Mouse (Mus musculus): ENCODE data around the gene Ms4a2.

- TF ChIP-seq POLR2A (IDR thresholded peaks at IDR 0.05; ENCODE audit: control insufficient read depth, low read depth, low read length) (no peak), CTCF (IDR thresholded peaks at IDR 0.05; ENCODE audit: control insufficient read depth, insufficient read depth, insufficient replicate concordance, low read depth, low read length) (no peak)
Measured at GRCm38 (mm10) chr19:11589891-11590449, 33.5 kb downstream of the Ms4a2 start.

Data from testis, adult 2 months (tissue).